Mouse (Mus musculus) embryonic facial prominence, embryonic 13.5 days (tissue): ENCODE data around the gene Dnah17. TPM values are rescaled to one million over a fixed set of nuclear protein-coding genes. Genes with fewer than 3 reads are reported as not detected.

Source experiments
- ATAC-seq: fragments of 200-750 bp; cut with Nextera tagmentation; 2 replicates; pipeline ENCODE4 v1.8.0; 2017; ENCODE audit warnings: low read depth; ENCODE audit not compliant: insufficient number of reproducible peaks, insufficient read depth, low FRiP score, low TSS enrichment
- H3K27ac ChIP-seq: fragments of 300-500 bp; sonication (generic); 2 replicates; pipeline ENCODE4 v1.5.1; 2015; ENCODE audit warnings: moderate library complexity, mild to moderate bottlenecking, inconsistent platforms
- H3K27me3 ChIP-seq: fragments of 300-500 bp; sonication (generic); 2 replicates; pipeline ENCODE4 v1.6.1; 2015; ENCODE audit warnings: mild to moderate bottlenecking, inconsistent platforms
- H3K36me3 ChIP-seq: fragments of 300-500 bp; sonication (generic); 2 replicates; pipeline ENCODE4 v1.6.1; 2015; ENCODE audit warnings: mild to moderate bottlenecking, inconsistent platforms
- H3K4me1 ChIP-seq: fragments of 300-500 bp; sonication (generic); 2 replicates; pipeline ENCODE4 v1.6.1; 2015; ENCODE audit warnings: inconsistent platforms
- H3K4me2 ChIP-seq: fragments of 300-500 bp; sonication (generic); 2 replicates; pipeline ENCODE4 v1.6.1; 2015; ENCODE audit warnings: moderate library complexity, mild to moderate bottlenecking, inconsistent platforms
- H3K4me3 ChIP-seq: fragments of 300-500 bp; sonication (generic); 2 replicates; pipeline ENCODE4 v1.5.1; 2015; ENCODE audit warnings: mild to moderate bottlenecking, inconsistent platforms
- H3K9ac ChIP-seq: fragments of 300-500 bp; sonication (generic); 2 replicates; pipeline ENCODE4 v1.6.1; 2015; ENCODE audit warnings: mild to moderate bottlenecking, inconsistent platforms
- H3K9me3 ChIP-seq: fragments of 300-500 bp; sonication (generic); 2 replicates; pipeline ENCODE4 v1.6.1; 2016; ENCODE audit warnings: inconsistent platforms
- WGBS: fragments of 180-500 bp; shearing (Covaris S2); methylation state at CpG from one replicate; pipeline ENCODE4 v1.1.7; 2015; ENCODE audit warnings: mixed read lengths; 5-methylcytosine and 5-hydroxymethylcytosine counted together
- polyA plus RNA-seq: library from polyadenylated mRNA; unstranded; fragments of >200 nt; fragmentation: Nextera tagmentation; extraction: Ambion mirVana; gene quantifications from 2 replicates; pipeline ENCODE4 v1.2.1, GENCODE M21; 2015

Dnah17 gene
- polyA plus RNA-seq, 1 experiment from 2014 or later = 0.20 TPM

- Histone ChIP-seq H3K4me2 (no peak overlapping the region), H3K9ac (no peak overlapping the region), H3K4me1 (peaks cover 7% of the 10 kb centered on the region; the same call in 1 of the 2 replicates), H3K27ac (no peak overlapping the region), H3K4me3 (no peak overlapping the region), H3K36me3 (0 out of 2 replicates have a peak, but pooled peaks cover 5% of the 10 kb centered on the region), H3K9me3 (no peaks in the 10 kb centered on the region), H3K27me3 (no peaks in the 10 kb centered on the region)
- WGBS = 32% methylated on average over 7 of the region's 7 CpGs
- ATAC-seq = no peak
Measured at GRCm38 (mm10) chr11:118142547-118143165, 12.2 kb upstream of the Dnah17 start.

GRCm38 (mm10) chr11:118140771-118141565 is 10.5 kb upstream of the Dnah17 start:
- H3K27ac ChIP-seq = no peak overlapping the region
- H3K9ac ChIP-seq = no peak overlapping the region
- no peaks in the 10 kb centered on the region for H3K9me3 ChIP-seq
- H3K4me1 ChIP-seq = peaks cover 7% of the 10 kb centered on the region; the same call in 1 of the 2 replicates
- H3K4me2 ChIP-seq = no peak overlapping the region
- WGBS = 71% methylated on average over 10 of the region's 10 CpGs
- no peak overlapping the region for H3K4me3 ChIP-seq
- 0 out of 2 replicates have a peak, but pooled peaks cover 5% of the 10 kb centered on the region for H3K36me3 ChIP-seq
- no peak for ATAC-seq
- H3K27me3 ChIP-seq = no peaks in the 10 kb centered on the region

GRCm38 (mm10) chr11:118138347-118138746 is 7.9 kb upstream of the Dnah17 start:
- no peak for ATAC-seq
- no peaks in the 10 kb centered on the region for H3K27me3 ChIP-seq
- no peak overlapping the region for H3K27ac ChIP-seq
- peaks cover 17% of the 10 kb centered on the region for H3K4me1 ChIP-seq
- no peak overlapping the region for H3K4me3 ChIP-seq
- H3K9me3 ChIP-seq = no peaks in the 10 kb centered on the region
- H3K36me3 ChIP-seq = 0 out of 2 replicates have a peak, but pooled peaks cover 5% of the 10 kb centered on the region
- no peak overlapping the region for H3K9ac ChIP-seq
- 95% methylated on average over 6 of the region's 6 CpGs for WGBS
- H3K4me2 ChIP-seq = no peak overlapping the region

- WGBS = 48% methylated on average over 5 of the region's 5 CpGs
- no peak overlapping the region for H3K27ac ChIP-seq
- no peak for ATAC-seq
Measured at GRCm38 (mm10) chr11:118136172-118136632, 5.8 kb upstream of the Dnah17 start.

GRCm38 (mm10) chr11:118135271-118135670 is 4.8 kb upstream of the Dnah17 start:
- no peak overlapping the region for H3K27ac ChIP-seq
- H3K27me3 ChIP-seq = no peaks in the 10 kb centered on the region
- ATAC-seq = no peak
- H3K9ac ChIP-seq = no peak overlapping the region
- no peak overlapping the region for H3K4me3 ChIP-seq
- WGBS = 60% methylated on average over 6 of the region's 6 CpGs
- peaks cover 12% of the 10 kb centered on the region for H3K4me1 ChIP-seq
- H3K4me2 ChIP-seq = no peak overlapping the region
- H3K9me3 ChIP-seq = no peaks in the 10 kb centered on the region
- H3K36me3 ChIP-seq = 0 out of 2 replicates have a peak, but pooled peaks cover 5% of the 10 kb centered on the region

More at GRCm38 (mm10) chr11:118136172-118136632, 5.8 kb upstream of the Dnah17 start:
- H3K4me2 ChIP-seq = no peak overlapping the region
- no peak overlapping the region for H3K4me3 ChIP-seq
- peaks cover 12% of the 10 kb centered on the region for H3K4me1 ChIP-seq
- H3K9ac ChIP-seq = no peak overlapping the region
- H3K9me3 ChIP-seq = no peaks in the 10 kb centered on the region
- 0 out of 2 replicates have a peak, but pooled peaks cover 5% of the 10 kb centered on the region for H3K36me3 ChIP-seq
- no peaks in the 10 kb centered on the region for H3K27me3 ChIP-seq

- no peak for ATAC-seq
- Histone ChIP-seq H3K9ac (no peak overlapping the region), H3K4me3 (no peak overlapping the region), H3K4me1 (peaks cover 12% of the 10 kb centered on the region), H3K9me3 (no peaks in the 10 kb centered on the region), H3K27me3 (no peaks in the 10 kb centered on the region), H3K36me3 (0 out of 2 replicates have a peak, but pooled peaks cover 5% of the 10 kb centered on the region), H3K4me2 (no peak overlapping the region), H3K27ac (no peak overlapping the region; the same call in 1 of the 2 replicates)
- WGBS = 30% methylated on average over 4 of the region's 4 CpGs
Measured at GRCm38 (mm10) chr11:118133752-118134169, 3.3 kb upstream of the Dnah17 start.

GRCm38 (mm10) chr11:118133133-118133751 is 2.8 kb upstream of the Dnah17 start:
- WGBS = 63% methylated on average over 9 of the region's 9 CpGs
- H3K4me3 ChIP-seq = no peak overlapping the region
- H3K27me3 ChIP-seq = no peaks in the 10 kb centered on the region
- H3K4me1 ChIP-seq = peaks cover 12% of the 10 kb centered on the region
- no peak for ATAC-seq
- no peak overlapping the region for H3K4me2 ChIP-seq
- H3K9me3 ChIP-seq = no peaks in the 10 kb centered on the region
- no peak overlapping the region for H3K27ac ChIP-seq
- no peaks in the 10 kb centered on the region for H3K36me3 ChIP-seq
- no peak overlapping the region for H3K9ac ChIP-seq

GRCm38 (mm10) chr11:118132136-118132535 is 1.7 kb upstream of the Dnah17 start:
- no peaks in the 10 kb centered on the region for H3K36me3 ChIP-seq
- H3K4me2 ChIP-seq = no peak overlapping the region
- ATAC-seq = no peak
- H3K27me3 ChIP-seq = no peaks in the 10 kb centered on the region
- peaks cover 12% of the 10 kb centered on the region for H3K4me1 ChIP-seq
- no peak overlapping the region for H3K4me3 ChIP-seq
- WGBS = 84% methylated on average over 8 of the region's 8 CpGs
- no peaks in the 10 kb centered on the region for H3K9me3 ChIP-seq
- H3K27ac ChIP-seq = no peak overlapping the region
- no peak overlapping the region for H3K9ac ChIP-seq

GRCm38 (mm10) chr11:118129812-118130211 is 622 bp downstream of the Dnah17 start:
- WGBS = 89% methylated on average over 2 of the region's 2 CpGs
- Histone ChIP-seq H3K9me3 (no peaks in the 10 kb centered on the region), H3K27ac (no peak overlapping the region), H3K4me1 (peaks cover 9% of the 10 kb centered on the region), H3K4me3 (no peak overlapping the region), H3K9ac (no peak overlapping the region), H3K27me3 (no peaks in the 10 kb centered on the region), H3K36me3 (no peaks in the 10 kb centered on the region), H3K4me2 (no peak overlapping the region)
- ATAC-seq = no peak

GRCm38 (mm10) chr11:118121592-118121991 is 8.8 kb downstream of the Dnah17 start:
- Histone ChIP-seq H3K4me1 (no peaks in the 10 kb centered on the region), H3K27ac (no peak overlapping the region), H3K36me3 (no peaks in the 10 kb centered on the region), H3K4me3 (no peak overlapping the region), H3K4me2 (no peak overlapping the region), H3K9me3 (no peaks in the 10 kb centered on the region), H3K27me3 (no peaks in the 10 kb centered on the region), H3K9ac (no peak overlapping the region)
- WGBS = 87% methylated on average over 11 of the region's 11 CpGs
- no peak for ATAC-seq

GRCm38 (mm10) chr11:118118777-118119176 is 11.7 kb downstream of the Dnah17 start:
- no peak overlapping the region for H3K9ac ChIP-seq
- H3K36me3 ChIP-seq = no peaks in the 10 kb centered on the region
- H3K4me3 ChIP-seq = no peak overlapping the region
- 87% methylated on average over 8 of the region's 8 CpGs for WGBS
- H3K9me3 ChIP-seq = no peaks in the 10 kb centered on the region
- no peak overlapping the region for H3K27ac ChIP-seq
- no peak overlapping the region for H3K4me2 ChIP-seq
- 0 out of 2 replicates have a peak, but pooled peaks cover 3% of the 10 kb centered on the region for H3K4me1 ChIP-seq
- no peak for ATAC-seq
- no peaks in the 10 kb centered on the region for H3K27me3 ChIP-seq
